Mouse (Mus musculus) ovary, adult 18-20 months (tissue): Measurements from ENCODE around the gene Dohh.

Experiments
- DNase-seq: peaks from one replicate; pipeline ENCODE4 v3.0.0; 2022; ENCODE audit warnings: low spot score, mixed read lengths

The Dohh gene

GRCm38 (mm10) chr10:81404720-81405119 lies 20.5 kb downstream of the Dohh start:
- no peak for DNase-seq

DNA sequence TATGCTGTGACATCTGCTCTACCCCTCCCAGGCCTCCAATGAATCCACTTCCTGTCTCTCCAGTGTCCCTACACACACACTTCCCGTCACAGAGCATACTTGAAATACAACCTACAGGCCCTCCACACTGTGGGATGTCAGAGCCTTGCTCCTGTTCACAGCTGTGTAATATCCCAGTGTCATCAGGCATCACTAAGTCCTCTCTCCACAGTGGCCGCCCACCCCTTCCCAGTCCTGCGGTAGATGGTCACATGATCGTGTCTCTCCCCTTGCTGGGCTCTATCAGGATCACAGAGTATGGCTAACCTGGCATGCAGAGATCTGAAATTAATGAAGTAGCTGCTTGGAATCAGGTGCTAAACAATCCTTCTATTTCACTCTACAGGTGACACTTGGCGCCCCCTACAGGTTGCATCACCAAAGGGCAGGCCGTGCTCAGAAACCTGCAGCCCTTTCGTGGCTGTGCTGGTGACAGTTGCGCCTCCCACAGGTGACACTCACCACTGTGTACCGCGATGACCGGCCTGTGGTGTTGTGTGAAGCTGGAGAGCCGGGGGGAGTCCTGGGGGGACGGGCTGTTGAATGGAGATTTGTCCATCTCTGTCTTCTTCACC lies 21.5 kb downstream of the Dohh start:
- no peak for DNase-seq

- no peak for DNase-seq
These were observed 22.5 kb downstream of the Dohh start for GRCm38 (mm10) chr10:81406504-81407440.

- DNase-seq, result peak; percentile 80
These were observed 23.6 kb downstream of the Dohh start for GRCm38 (mm10) chr10:81407539-81408423.

DNA sequence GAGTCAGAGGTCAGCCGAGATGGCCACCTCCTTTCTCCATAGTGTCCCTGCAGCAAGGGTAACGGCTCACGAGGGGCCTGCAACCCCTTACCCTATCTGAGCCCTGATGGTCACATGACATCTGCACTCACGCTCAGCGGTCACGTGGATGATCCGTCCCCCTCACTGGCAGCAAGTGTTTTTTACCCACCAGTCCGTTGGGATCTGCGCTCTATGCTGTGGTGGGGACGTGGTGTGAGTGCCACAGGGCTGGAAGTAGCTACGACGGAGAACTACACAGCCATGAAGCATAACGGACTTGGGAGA lies 24.1 kb downstream of the Dohh start:
- no peak for DNase-seq

DNA sequence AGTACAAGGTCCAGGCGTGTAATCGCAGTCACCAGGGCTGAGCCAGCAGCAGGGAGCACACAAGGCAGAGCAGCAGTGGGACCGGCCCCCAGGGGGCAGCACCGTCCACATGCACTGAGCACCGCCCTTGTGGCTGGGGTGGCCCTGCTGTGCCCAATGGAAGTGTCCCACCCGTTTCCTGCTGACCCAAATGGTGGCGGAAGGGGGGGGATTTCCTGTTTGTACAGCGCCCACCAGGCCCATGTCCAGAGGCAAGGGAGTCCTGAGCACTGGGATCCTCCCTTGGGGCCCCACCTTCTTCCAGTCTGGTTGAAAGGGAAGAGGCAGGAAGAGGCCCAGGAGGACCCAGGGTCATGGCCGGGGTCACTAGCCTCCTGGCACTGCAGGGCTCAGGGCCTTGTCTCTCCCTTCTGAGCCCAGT lies 24.7 kb downstream of the Dohh start:
- no peak for DNase-seq

- DNase-seq, result no peak
These were observed 25.1 kb downstream of the Dohh start for GRCm38 (mm10) chr10:81409330-81409729.

GRCm38 (mm10) chr10:81410350-81410749 lies 26.1 kb downstream of the Dohh start:
- no peak for DNase-seq

GRCm38 (mm10) chr10:81410981-81411380 lies 26.8 kb downstream of the Dohh start:
- no peak for DNase-seq

DNA sequence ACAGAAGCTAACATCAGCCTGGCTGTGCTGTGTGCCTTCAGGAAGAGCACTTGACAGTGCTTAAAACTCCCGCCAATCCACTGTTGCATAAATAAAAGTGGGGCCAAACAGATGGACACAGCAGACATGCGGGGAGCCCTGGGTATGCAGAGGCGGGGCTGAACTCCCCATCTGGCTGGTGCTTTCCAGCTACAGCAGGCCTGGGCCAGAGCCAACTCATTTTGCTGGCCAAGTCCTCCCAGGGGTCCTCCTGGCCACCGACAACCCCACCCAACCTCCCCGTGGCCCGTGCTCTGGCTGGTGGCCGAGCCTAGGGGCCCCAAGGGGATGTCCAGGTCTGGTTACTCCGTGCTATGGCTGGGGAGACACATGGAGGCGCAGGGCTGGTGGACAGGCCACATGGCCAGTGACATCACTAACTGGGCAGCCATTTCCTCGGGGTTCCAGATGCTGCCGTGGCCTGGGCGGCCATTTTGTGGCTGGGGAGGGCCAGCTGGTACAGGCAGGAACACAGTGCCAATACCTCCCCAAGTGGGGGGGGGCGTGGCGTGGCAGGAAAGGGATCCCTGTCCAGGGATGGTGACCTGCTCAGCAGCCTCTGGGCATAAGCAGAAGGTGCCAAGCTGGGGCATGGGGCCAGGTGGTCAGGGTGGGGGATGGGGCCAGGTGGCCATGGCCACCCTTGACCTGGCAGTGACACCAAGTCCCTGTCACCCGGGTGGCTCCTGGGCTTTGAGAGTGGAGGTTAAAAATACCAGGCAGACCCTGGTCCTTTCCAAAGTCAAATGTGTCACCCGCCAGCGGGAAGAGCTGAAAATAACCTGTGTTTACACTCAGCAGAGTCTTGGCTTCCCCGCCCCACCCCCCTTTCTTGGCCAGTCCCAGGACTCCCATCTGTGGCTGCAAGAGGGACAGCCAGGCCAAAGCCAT lies 27.5 kb downstream of the Dohh start:
- peak; percentile 65 for DNase-seq

DNA sequence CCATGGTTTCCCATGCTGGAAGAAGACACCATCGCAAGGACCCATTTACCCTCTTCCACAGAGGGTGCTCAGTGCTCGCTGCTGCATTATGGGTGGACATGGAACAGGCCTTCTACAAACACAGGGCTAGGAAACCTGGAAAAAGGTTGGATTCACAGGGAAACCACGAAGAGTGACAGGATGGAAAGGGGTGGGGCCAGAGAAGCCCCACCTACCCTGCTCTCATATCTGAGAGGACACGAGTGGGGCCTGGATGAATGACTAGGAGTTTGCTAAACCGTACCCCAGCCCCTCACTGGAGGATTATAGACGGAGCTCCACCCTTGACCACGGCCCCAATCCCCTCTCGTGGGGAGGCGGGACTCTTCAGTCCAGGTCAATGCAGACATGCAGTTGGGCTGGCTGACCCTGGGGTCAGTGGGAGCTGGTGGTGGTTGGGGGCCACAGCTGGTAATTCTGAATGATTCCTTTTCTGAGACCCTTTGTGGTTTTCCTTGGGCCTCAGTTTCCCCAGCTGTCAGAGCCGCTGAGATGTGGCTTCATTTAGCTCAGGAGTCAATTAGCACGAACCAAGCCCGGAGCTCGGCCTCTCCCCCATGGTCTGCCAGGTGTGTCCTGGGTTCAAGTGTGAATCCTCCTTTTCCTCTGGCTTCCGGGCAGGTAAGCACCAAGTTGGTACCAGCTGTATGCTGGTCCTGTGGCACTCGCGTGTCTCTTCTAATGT lies 28.5 kb downstream of the Dohh start:
- no peak for DNase-seq

DNA sequence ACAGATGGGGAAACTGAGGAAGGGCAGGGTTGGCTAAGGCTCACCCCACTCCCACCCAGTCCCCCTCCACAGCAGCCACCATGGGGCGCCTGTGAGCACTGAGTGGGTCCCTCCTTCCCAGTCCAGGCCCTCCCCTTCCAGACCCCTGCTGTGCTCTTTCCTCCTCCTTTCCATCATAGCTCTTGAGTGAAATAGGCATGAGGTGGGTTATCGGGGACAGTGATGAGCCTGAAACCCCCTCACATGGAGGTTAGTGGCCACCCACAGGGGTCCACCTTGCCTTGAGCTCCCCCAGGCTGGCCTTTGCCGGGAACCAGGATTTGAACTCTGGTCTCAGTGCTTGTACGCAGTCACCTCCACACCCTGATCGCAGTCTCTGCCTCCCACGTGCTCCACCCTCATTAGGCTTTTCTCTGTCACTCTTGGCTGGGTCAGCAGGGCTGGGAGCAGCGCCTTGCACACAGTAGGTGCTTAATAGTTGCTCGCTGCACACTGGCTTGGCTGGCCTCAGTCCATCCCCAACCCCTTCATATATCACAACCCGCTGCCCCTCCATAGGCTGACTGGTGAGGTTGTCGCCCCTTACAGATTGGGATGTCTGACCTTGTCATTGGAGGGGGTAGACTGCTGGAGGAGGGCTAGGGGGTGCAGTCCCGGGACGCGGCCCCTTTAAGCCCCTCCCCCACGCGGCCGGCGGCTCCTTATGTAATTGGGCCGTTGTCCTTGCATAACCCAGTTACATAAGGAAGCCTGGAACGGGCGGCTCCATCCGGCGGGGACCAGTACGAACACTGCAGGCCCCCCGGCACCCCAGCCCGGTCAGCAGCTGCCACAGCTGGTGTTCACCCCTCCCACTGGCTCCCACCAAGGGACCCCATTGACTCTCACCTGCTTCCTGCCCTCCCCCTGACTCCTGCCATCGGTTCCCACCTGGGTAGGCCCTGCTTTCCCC lies 29.4 kb downstream of the Dohh start:
- peak; percentile 75 for DNase-seq

DNA sequence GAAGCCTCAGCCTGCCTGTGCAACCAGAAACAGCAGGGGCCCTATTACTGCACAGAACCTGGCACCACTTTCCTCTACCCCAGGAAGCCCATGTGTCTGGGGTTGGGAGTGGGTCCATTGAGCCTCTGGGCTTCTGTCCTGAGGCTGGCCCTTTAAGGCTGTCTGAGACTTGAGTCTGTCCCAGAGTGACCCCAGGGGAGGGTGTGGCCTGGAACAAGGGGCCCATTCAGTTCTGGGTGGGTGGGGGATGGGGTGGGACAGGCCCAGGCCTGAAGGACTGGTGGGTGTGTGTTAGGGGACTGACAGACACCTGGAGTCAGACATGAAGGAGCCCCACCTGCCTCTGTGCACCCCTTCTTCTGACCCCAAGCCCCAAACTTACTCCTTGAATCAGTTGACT lies 30.5 kb downstream of the Dohh start:
- DNase-seq, result no peak

GRCm38 (mm10) chr10:81415146-81415545 lies 30.9 kb downstream of the Dohh start:
- DNase-seq, result no peak

GRCm38 (mm10) chr10:81415549-81416310 lies 31.5 kb downstream of the Dohh start:
- DNase-seq, result no peak

DNA sequence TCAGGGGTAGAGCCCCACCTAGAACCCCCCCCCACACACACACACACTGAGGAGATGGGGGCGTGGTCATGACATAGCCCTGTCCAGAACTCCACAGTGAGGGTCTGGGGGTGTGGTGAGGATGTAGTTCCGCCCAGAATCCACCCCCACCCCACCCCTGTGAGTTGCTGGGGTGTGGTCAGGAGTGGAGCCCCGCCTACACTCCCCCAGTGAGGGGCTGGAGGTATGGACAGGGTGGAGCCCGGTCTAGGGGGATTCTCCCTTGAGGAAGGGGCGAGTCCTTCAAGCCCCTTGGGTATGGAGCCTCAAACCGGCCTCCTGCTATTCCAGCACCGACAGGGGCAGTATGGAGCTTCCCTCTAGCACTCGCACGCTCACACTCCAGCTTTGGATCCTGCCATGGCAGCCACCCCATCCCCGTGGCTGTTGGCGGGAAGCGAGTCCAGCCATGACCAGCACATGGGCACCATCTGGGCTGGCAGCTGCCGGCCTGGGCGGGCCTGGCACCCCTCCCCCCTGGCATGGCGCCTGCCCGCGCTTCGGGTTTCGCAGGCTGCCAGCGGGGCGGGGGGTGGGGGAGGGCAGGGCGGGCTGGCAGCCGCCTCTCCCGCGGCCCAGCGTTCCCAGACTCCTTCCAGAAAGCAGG lies 32.5 kb downstream of the Dohh start:
- peak; percentile 77 for DNase-seq

DNA sequence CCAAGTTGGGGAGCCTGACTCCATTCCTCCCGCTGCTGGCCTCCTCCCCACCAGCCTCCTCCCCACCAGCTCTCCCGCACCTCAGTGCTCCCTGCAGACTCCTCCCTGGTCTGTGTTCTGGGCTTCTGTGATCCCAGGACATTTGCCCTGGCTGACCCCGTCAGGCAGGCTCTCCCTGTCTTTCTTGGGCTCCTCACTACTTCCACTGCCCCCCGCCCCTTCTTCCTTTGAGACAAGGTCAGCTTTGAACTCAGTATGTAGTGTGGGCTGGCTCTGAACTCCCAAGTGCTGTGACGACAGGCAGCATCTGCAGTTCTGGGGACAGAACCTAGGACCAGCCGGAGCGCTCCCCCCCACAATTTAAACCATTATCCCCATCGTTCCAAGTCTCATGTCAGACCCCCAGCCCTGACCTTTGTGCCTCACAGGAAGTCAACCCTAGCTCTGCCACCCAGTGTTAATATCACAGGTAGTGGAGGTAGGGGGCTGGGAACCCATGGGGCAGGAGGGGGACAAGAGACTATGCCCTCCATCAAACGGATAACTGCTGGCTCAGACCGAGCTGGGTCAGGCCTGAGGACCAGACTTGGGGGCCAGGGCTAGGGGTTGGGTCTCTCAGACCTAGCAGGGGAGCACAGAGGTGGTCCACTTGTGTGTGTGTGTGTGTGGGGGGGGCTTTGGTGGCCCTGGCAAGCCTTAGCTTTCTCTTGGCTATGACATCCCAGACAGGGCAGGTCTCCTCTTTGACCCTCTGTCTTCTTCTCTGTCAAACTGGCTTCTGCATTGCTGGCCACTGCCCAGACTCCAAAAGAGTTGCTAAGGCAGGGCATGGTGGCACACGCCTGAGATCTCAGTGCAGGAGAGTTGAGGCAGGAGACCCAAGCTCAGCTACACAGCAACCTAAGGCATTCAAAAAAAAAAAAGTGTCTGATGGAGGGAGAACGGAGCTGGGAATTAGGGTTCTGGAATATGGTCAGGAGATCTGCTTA lies 33.3 kb downstream of the Dohh start:
- DNase-seq, result no peak
